Mouse (Mus musculus): ENCODE results near the gene Mast1. TPM values are rescaled to one million over a fixed set of nuclear protein-coding genes. Genes with fewer than 3 reads are reported as not detected.
A peak's percentile ranks its signal among the peaks of the same experiment; 100 is the strongest.

The Mast1 gene
- polyA plus RNA-seq (2016; fragmentation: Nextera tagmentation; extraction: Ambion mirVana) = 29.3 and 34.3 TPM in 2 replicates

DNA sequence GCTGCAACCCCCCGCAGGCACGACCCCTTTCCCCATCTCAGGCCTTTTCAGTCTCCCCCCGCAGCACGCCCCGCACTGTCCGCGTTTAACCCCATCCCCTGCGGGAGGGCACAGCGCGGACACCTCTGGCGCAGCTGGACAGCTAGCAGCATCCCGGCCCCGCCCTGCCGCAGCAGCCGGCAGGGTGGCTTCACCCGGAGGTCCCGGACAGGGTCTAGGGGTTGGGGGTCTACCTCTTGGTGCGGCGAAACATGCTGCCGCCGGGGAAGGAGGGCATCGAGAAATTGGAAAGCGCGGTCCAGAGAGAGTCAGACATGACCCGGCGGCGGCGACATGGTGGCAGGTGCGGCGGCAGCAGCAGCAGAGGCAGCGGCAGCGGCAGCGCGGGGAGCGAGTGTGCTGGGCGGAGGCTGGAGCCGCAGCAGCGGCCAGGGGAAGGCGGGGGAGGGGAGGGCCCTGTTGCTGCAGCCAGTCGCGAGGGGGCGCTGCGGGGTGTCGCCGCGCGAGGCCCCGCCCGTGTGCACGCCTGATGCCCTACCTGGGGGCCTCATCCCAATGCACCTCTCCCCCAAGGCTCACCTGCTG, at the start of gene Mast1:
Gene Mast1 (minus strand): TSS at position 398 of the 585 bp plus-strand sequence.
- H3K27ac ChIP-seq (replicated peaks) = peak within 1 kb of the TSS; percentile 90
- H3K4me3 ChIP-seq = peak within 1 kb of the TSS; percentile 74
- H3K4me2 ChIP-seq (replicated peaks) = peak within 1 kb of the TSS; percentile 87
- H3K27me3 ChIP-seq = peaks cover 54% of the 10 kb centered on the region
- H3K4me1 ChIP-seq = peaks cover 38% of the 10 kb centered on the region
- peak; percentile 61 for ATAC-seq (ENCODE audit: low FRiP score, low read depth)
- WGBS = under 1% methylated on average over 48 of the region's 50 CpGs
- H3K36me3 ChIP-seq = no peaks in the 10 kb centered on the region
- H3K9me3 ChIP-seq = no peaks in the 10 kb centered on the region
- peak within 1 kb of the TSS; percentile 83 for H3K9ac ChIP-seq (replicated peaks)

DNA sequence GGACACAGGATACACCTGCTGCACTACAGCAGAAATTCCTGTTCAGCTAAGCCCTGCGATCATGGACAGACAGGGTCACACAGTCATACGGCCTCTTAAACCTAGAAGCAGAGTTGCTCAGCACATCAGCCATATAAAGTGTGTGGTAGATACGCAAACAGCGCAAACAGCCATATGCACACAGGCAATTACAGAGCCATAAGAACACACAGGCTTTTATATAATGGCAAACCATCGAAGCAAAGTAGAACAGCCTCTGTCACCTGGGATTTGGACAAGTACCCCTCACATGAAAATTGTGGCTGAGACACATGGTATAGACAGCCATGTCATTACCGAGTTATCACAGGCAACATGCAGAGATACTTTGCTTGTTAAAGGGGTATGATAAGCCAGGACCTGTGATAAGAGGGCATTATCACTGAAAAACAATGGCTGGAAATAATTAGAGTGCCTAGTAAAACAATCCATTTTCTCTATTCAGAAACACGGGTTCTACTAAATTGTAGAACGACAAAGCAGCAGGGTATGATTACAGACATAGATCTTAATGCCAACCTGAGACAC, 49.3 kb upstream of the Mast1 start:
- peak overlapping the region; percentile 93 for H3K4me2 ChIP-seq (replicated peaks)
- no peak for ATAC-seq (ENCODE audit: low FRiP score, low read depth)
- 48% methylated on average over 8 of the region's 8 CpGs for WGBS
- peaks cover 37% of the 10 kb centered on the region for H3K4me1 ChIP-seq
- H3K36me3 ChIP-seq = no peaks in the 10 kb centered on the region
- no peak overlapping the region for H3K27ac ChIP-seq (replicated peaks)
- H3K9me3 ChIP-seq = no peaks in the 10 kb centered on the region
- peak overlapping the region; percentile 51; the same call in 1 of the 2 replicates for H3K9ac ChIP-seq (replicated peaks)
- H3K27me3 ChIP-seq = peaks cover 78% of the 10 kb centered on the region
- H3K4me3 ChIP-seq = peak overlapping the region; percentile 51

DNA sequence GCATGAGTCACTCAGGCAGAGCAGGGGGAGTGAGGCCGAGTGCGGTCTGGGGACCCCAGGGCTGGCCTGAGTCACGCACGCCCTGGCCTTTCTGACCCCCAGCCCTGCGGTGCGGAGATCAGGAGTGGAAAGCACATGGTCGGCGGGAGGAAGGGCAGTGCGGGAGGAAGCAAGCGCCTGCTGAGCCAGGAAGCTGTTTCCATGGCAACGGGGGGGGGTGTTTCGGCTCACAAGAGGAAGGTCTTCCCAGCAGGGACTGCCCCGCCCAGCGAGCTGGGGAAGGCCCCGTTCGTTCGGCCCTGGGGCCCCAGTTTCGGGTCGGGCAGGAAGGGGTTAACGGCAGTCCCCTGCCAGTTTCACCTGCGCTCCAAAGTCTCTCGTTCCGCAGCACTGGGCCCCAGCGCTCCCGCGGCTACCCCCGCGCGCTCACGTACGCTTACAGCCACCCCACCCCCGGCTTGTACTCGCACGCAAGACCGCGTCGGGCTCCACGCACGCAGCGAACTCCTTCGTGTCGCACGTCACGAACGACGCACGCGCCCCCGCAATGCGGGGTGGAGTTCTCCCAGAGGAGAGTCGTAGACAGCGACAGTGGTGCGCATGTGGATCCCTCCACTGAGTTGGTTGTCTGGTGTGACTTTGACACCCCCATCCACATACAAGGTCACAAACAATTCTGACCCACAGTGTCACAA, 48.7 kb upstream of the Mast1 start:
- WGBS = 0% methylated on average over 52 of the region's 53 CpGs
- peaks cover 37% of the 10 kb centered on the region for H3K4me1 ChIP-seq
- no peak overlapping the region; the same call in 1 of the 2 replicates for H3K27ac ChIP-seq (replicated peaks)
- peak overlapping the region; percentile 93 for H3K4me2 ChIP-seq (replicated peaks)
- ATAC-seq (ENCODE audit: low FRiP score, low read depth) = no peak
- H3K36me3 ChIP-seq = no peaks in the 10 kb centered on the region
- H3K27me3 ChIP-seq = peaks cover 83% of the 10 kb centered on the region
- peak overlapping the region; percentile 51 for H3K9ac ChIP-seq (replicated peaks)
- no peaks in the 10 kb centered on the region for H3K9me3 ChIP-seq
- H3K4me3 ChIP-seq = peak overlapping the region; percentile 51

DNA sequence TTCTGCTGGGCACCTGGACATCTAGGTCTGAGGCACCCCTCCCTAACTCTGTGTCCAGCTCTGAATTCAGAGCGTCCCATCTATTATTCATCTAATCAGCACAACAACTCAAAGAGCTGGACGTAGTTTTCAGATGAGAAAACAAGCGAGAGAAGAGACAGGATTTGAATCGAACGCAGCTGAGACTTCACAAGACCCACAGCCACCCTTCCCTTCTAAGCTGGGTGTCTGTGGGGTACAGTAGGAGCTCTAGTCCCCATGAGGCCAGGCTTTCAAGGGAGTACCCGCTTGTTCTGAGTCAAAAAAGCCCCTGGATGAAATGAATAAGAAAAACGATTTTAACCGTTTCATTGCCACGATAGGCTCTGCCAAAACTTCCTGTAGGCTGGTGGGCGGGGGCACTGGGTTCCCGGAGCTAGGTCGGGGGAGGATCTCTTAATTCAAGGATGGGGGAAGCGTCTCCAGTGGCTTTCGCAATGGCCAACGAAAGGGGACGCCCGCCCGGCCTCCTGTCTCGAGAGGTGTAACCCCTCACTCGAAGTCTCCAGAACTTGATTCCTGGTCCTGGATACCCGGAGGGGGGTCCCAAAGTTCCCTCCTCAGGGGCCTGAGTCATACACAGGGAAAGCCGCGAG, 48.0 kb upstream of the Mast1 start:
- Histone ChIP-seq H3K4me1 (peaks cover 41% of the 10 kb centered on the region), H3K27ac (replicated peaks) (no peak overlapping the region)
- under 1% methylated on average over 23 of the region's 23 CpGs for WGBS

DNA sequence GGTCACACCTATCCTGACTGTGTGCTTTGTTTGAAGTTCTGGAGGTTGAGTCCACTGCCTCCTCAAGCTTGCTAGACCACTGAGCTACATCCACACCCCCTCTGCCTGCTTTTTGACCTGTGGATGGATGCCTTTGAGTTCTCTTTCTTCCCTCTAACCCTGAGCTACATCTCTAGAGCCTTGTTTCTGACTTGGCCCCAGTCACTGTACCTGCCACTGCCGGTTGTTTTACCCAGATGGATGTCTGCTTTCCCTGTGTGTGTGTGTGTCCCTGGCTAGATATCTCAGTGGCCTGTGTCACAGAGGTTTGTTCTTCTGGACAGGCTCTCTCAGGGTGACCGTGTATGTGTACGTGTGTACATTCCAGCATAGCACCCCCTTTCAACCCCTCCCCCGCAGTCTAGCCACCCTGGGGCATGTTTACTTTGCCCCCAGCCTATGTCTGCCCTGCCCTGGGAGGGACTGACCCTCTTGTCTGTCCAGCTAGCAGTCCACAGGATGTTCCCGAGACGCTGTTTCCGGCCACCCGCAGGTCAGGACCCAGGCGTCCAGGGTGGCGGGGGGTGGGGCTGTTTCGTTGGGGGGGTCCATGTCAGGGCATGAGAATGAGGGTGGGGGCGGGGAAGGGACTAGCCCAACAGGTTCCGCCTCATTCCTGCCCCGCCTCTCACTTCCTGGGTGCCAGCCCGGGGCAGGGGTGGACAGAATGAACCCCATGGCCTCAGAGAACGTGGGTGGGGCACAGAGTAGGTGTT, 47.3 kb upstream of the Mast1 start:
- Histone ChIP-seq H3K4me2 (replicated peaks) (peak overlapping the region; percentile 93), H3K9me3 (no peaks in the 10 kb centered on the region), H3K4me3 (no peak overlapping the region), H3K36me3 (no peaks in the 10 kb centered on the region), H3K4me1 (peaks cover 43% of the 10 kb centered on the region), H3K27ac (replicated peaks) (no peak overlapping the region), H3K9ac (replicated peaks) (peak overlapping the region; percentile 51; the same call in 1 of the 2 replicates), H3K27me3 (peaks cover 97% of the 10 kb centered on the region)
- ATAC-seq (ENCODE audit: low FRiP score, low read depth) = no peak
- 13% methylated on average over 16 of the region's 16 CpGs for WGBS

More for the DNA sequence above, 48.0 kb upstream of the Mast1 start:
- Histone ChIP-seq H3K36me3 (no peaks in the 10 kb centered on the region), H3K9ac (replicated peaks) (peak overlapping the region; percentile 51), H3K4me3 (peak overlapping the region; percentile 51), H3K27me3 (peaks cover 90% of the 10 kb centered on the region), H3K9me3 (no peaks in the 10 kb centered on the region), H3K4me2 (replicated peaks) (peak overlapping the region; percentile 93)
- no peak for ATAC-seq (ENCODE audit: low FRiP score, low read depth)

DNA sequence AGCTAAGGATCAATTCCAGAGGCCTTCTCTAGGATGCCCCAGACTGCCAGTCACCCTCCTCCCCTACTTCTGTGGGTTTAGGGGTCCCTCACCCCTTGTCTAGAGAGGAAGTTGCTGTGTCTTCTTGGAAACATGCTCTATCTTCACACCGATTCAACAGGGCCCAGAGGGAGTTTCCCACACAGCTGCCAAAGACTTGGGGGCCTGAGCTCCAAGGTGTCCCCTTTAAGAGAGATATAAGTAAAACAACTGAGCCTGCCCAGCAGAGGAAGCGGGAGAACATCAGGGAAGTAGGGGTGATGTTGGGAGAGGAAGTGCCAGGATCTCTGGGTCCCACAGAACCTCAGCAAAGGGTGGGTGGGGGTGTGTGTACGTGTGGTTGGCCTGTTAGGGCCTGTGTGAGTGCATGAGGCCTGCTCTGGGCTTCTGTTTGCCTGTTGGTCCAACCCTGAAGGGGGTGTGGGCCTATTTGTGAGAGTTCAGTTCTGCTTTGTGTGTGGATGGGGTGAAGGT, 45.4 kb upstream of the Mast1 start:
- H3K9ac ChIP-seq (replicated peaks) = no peak overlapping the region
- no peak overlapping the region for H3K4me2 ChIP-seq (replicated peaks)
- no peak overlapping the region for H3K4me3 ChIP-seq
- 69% methylated on average over 3 of the region's 3 CpGs for WGBS
- H3K9me3 ChIP-seq = no peaks in the 10 kb centered on the region
- H3K27me3 ChIP-seq = peaks cover 97% of the 10 kb centered on the region
- H3K4me1 ChIP-seq = peaks cover 57% of the 10 kb centered on the region
- no peaks in the 10 kb centered on the region for H3K36me3 ChIP-seq
- ATAC-seq (ENCODE audit: low FRiP score, low read depth) = no peak
- H3K27ac ChIP-seq (replicated peaks) = no peak overlapping the region

DNA sequence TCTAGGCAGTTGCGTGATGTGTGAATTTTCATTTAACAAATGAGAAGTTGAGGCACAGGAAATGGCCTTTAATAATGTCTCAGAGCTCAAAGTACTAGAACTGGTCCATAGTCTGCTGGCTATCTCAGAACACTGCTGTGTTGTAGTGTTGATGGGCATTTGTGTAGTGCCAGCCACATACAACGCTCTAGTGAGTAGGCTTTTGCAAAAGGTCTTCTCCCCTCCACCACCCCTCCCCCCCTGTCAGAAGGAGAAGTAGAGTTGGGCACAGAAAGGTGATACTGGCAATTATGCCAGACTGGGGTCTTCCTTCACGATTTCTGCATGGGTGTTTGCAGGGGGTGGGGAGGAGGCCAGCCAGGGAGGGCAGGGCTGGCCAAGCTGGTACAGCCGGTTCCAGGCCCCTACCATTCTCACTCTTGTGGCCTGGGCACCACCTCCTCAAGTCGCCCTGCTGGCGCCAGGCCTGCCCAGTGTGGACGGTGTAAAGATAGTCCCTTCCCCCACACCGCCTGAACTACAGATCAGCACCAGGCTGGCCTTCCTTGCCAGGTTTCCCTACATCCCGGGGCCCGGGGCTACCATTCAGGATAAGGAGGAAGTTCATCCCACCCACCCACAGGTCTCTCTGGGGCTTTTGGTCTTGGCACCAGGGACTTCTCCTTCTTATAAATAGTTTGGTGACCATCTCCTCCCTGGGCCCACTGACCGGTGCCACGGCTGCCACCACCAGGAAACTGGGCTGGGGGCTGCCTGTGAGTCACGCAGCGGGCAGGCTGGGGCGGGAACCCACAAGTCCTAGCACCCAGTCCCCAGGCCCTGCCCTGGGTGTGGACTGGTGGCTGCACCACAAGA, 44.7 kb upstream of the Mast1 start:
- Histone ChIP-seq H3K9me3 (no peaks in the 10 kb centered on the region), H3K4me1 (peaks cover 64% of the 10 kb centered on the region), H3K36me3 (no peaks in the 10 kb centered on the region), H3K4me3 (no peak overlapping the region), H3K27ac (replicated peaks) (no peak overlapping the region), H3K9ac (replicated peaks) (no peak overlapping the region), H3K27me3 (peaks cover 97% of the 10 kb centered on the region), H3K4me2 (replicated peaks) (no peak overlapping the region)
- WGBS = 82% methylated on average over 15 of the region's 15 CpGs
- ATAC-seq (ENCODE audit: low FRiP score, low read depth) = no peak

DNA sequence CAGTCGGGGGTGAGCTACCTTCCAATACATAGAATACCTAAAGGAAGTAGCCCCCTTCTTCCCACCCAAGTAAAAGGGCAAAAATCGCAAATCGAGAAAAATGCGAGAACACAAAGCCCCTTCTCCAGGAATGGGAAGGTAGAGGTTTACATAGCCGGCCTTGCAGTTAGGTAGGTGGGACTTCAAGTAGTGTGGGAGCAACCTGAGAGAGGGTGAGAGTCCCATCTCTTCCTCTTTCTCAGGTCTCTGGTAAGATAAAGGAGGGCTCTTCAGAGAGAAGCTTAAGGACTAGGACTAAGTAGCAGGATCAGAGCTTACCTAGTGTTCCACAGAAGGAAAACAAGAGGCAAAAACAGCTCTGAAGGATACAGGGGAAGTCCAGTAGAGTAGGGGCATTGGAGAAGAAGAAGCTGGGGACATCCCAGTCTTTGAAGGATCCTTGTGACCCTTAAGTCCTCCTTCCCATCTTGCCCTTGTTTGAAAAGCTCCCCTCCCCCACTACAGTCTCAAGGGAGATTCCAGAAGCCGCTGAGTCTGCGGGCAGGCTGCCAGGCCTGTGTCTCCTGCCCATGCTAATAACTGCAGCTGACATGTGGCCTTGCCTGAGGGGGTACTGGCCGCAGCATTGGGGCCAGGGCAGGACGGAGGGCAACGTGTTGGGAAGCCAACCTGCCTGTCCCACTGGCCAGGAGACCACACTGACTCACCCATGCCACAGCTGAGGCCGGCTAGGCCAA, 43.6 kb upstream of the Mast1 start:
- Histone ChIP-seq H3K9me3 (no peaks in the 10 kb centered on the region), H3K27ac (replicated peaks) (no peak overlapping the region), H3K27me3 (peaks cover 89% of the 10 kb centered on the region), H3K36me3 (no peaks in the 10 kb centered on the region), H3K4me2 (replicated peaks) (0 out of 2 replicates have a peak overlapping the region, but pooled peaks have one; percentile 12), H3K4me3 (no peak overlapping the region), H3K9ac (replicated peaks) (no peak overlapping the region), H3K4me1 (peaks cover 65% of the 10 kb centered on the region)
- no peak for ATAC-seq (ENCODE audit: low FRiP score, low read depth)
- 42% methylated on average over 11 of the region's 11 CpGs for WGBS

DNA sequence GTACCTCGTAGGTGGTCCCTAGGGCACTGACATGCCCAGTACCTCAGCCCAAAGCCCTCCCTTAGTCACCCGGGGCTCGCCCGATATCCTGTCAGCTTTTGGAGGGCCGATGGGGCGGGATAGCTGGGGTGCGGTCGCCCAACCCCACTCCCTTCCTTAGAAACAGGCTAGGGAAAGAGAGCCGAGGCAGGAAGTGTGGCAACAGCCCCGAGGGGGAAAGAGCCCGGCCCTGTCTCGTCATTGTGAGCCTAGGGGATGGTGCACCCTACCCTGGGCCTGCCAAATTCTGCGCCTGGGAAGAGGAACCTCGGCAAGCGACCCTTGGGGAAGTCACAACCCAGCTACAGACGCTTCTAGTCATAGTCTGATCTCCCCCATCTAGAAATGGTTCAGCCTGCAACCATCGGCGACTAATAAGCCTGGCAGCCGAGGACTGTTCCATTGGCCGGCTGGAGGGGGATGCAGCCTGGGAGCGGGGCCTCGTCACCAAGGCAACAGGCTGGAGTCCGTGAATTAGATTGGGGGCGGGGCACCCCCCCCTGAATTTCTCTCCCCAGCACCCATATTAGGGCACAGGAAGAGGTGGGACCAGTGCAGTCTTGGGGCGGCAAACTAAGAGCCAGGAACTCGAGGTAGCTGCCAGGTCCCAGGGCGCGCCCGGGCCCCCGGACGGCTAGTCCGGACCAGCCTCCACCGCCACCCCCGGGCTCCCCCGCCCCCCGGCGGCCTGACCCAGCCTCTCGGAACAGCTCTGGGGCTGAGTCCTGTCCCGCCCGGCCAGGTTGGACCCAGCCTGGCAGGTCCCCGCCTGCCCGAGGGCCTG, 42.7 kb upstream of the Mast1 start:
- H3K4me3 ChIP-seq = peak overlapping the region; percentile 33
- peaks cover 62% of the 10 kb centered on the region for H3K4me1 ChIP-seq
- ATAC-seq (ENCODE audit: low FRiP score, low read depth) = peak; percentile 7; the same call in 1 of the 2 replicates
- H3K9me3 ChIP-seq = no peaks in the 10 kb centered on the region
- no peak overlapping the region for H3K27ac ChIP-seq (replicated peaks)
- 0 out of 2 replicates have a peak, but pooled peaks cover 4% of the 10 kb centered on the region for H3K36me3 ChIP-seq
- H3K27me3 ChIP-seq = peaks cover 80% of the 10 kb centered on the region
- WGBS = 4% methylated on average over 40 of the region's 42 CpGs
- H3K9ac ChIP-seq (replicated peaks) = peak overlapping the region; percentile 20; the same call in 1 of the 2 replicates
- H3K4me2 ChIP-seq (replicated peaks) = peak overlapping the region; percentile 98

All from midbrain, embryonic 12.5 days (tissue).